Mouse (Mus musculus) liver, embryonic 12.5 days (tissue): ENCODE data around the gene Gmeb1. TPM values are rescaled to one million over a fixed set of nuclear protein-coding genes. Genes with fewer than 3 reads are reported as not detected.
A peak's percentile ranks its signal among the peaks of the same experiment; 100 is the strongest.

Experiments used
- ATAC-seq: fragments of 200-750 bp; cut with Nextera tagmentation; 2 replicates; pipeline ENCODE4 v1.8.0; 2017; ENCODE audit warnings: moderate number of reproducible peaks, mild to moderate bottlenecking, moderate library complexity
- H3K27ac ChIP-seq: fragments of 300-500 bp; sonication (generic); 2 replicates; pipeline ENCODE4 v1.5.1; 2016; ENCODE audit warnings: mild to moderate bottlenecking
- H3K27me3 ChIP-seq: fragments of 300-500 bp; sonication (generic); replicated peaks from 2 replicates; pipeline ENCODE4 v1.6.1; 2016; ENCODE audit warnings: mild to moderate bottlenecking, moderate library complexity
- H3K36me3 ChIP-seq: fragments of 300-500 bp; sonication (generic); 2 replicates; pipeline ENCODE4 v1.6.1; 2016; ENCODE audit warnings: mild to moderate bottlenecking, moderate library complexity
- H3K4me1 ChIP-seq: fragments of 300-500 bp; sonication (generic); 2 replicates; pipeline ENCODE4 v1.6.1; 2016
- H3K4me2 ChIP-seq: fragments of 300-500 bp; sonication (generic); 2 replicates; pipeline ENCODE4 v1.6.1; 2016; ENCODE audit warnings: mild to moderate bottlenecking, moderate library complexity
- H3K4me3 ChIP-seq: fragments of 300-500 bp; sonication (generic); 2 replicates; pipeline ENCODE4 v1.5.1; 2016; ENCODE audit warnings: mild to moderate bottlenecking, moderate library complexity
- H3K9ac ChIP-seq: fragments of 300-500 bp; sonication (generic); 2 replicates; pipeline ENCODE4 v1.6.1; 2016; ENCODE audit warnings: mild to moderate bottlenecking, moderate library complexity
- H3K9me3 ChIP-seq: fragments of 300-500 bp; sonication (generic); replicated peaks from 2 replicates; pipeline ENCODE4 v1.6.1; 2016; ENCODE audit warnings: mild to moderate bottlenecking, moderate library complexity
- WGBS: fragments of 180-500 bp; shearing (Covaris S2); methylation state at CpG from one replicate; pipeline ENCODE4 v1.1.7; 2016; ENCODE audit not compliant: insufficient replicate concordance; 5-methylcytosine and 5-hydroxymethylcytosine counted together
- microRNA-seq: library from miRNA; unstranded; fragments of <30 nt; microRNA quantifications from one replicate; pipeline ENCODE4, GENCODE M21; 2017
- polyA plus RNA-seq: library from polyadenylated mRNA; unstranded; fragments of >200 nt; fragmentation: Nextera tagmentation; extraction: Ambion mirVana; gene quantifications from 2 replicates; pipeline ENCODE4 v1.2.1, GENCODE M21; 2016

Gmeb1 gene
- polyA plus RNA-seq, 1 experiment from 2014 or later, result 19.5 TPM

GRCm38 (mm10) chr4:132181721-132182658, 79.4 kb downstream of the Gmeb1 start:
- no peak overlapping the region for H3K9ac ChIP-seq
- H3K4me3 ChIP-seq, result no peak overlapping the region
- WGBS, result 69% methylated on average over 22 of the region's 22 CpGs
- no peak overlapping the region for H3K4me2 ChIP-seq
- no peaks in the 10 kb centered on the region for H3K9me3 ChIP-seq
- H3K27ac ChIP-seq, result no peak overlapping the region
- H3K27me3 ChIP-seq, result no peaks in the 10 kb centered on the region
- peaks cover 54% of the 10 kb centered on the region for H3K36me3 ChIP-seq
- no peak for ATAC-seq
- no peaks in the 10 kb centered on the region for H3K4me1 ChIP-seq

GRCm38 (mm10) chr4:132180710-132181109, 80.7 kb downstream of the Gmeb1 start:
- H3K9ac ChIP-seq, result no peak overlapping the region
- ATAC-seq, result no peak
- 74% methylated on average over 9 of the region's 9 CpGs for WGBS
- peaks cover 43% of the 10 kb centered on the region for H3K36me3 ChIP-seq
- no peak overlapping the region for H3K27ac ChIP-seq
- no peaks in the 10 kb centered on the region for H3K9me3 ChIP-seq
- H3K27me3 ChIP-seq, result no peaks in the 10 kb centered on the region
- H3K4me1 ChIP-seq, result no peaks in the 10 kb centered on the region
- no peak overlapping the region for H3K4me3 ChIP-seq
- H3K4me2 ChIP-seq, result no peak overlapping the region

- no peak overlapping the region for H3K4me2 ChIP-seq
- WGBS, result 8% methylated on average over 10 of the region's 10 CpGs
- no peaks in the 10 kb centered on the region for H3K4me1 ChIP-seq
- H3K9ac ChIP-seq, result no peak overlapping the region
- H3K4me3 ChIP-seq, result no peak overlapping the region
- peaks cover 5% of the 10 kb centered on the region for H3K27me3 ChIP-seq
- no peaks in the 10 kb centered on the region for H3K9me3 ChIP-seq
- H3K36me3 ChIP-seq, result peaks cover 25% of the 10 kb centered on the region
- no peak overlapping the region for H3K27ac ChIP-seq
- peak; percentile 65 for ATAC-seq
Observed at GRCm38 (mm10) chr4:132178630-132179059, 82.8 kb downstream of the Gmeb1 start.

- Histone ChIP-seq H3K9me3 (no peaks in the 10 kb centered on the region), H3K9ac (no peak overlapping the region), H3K36me3 (peaks cover 6% of the 10 kb centered on the region), H3K4me1 (no peaks in the 10 kb centered on the region), H3K4me2 (no peak overlapping the region), H3K4me3 (no peak overlapping the region), H3K27ac (no peak overlapping the region), H3K27me3 (peaks cover 17% of the 10 kb centered on the region)
- 53% methylated on average over 10 of the region's 10 CpGs for WGBS
- no peak for ATAC-seq
Observed at GRCm38 (mm10) chr4:132176474-132176873, 84.9 kb downstream of the Gmeb1 start.

Small RNA genes within 50 kb of the gene (microRNA-seq; reads per million reads assigned to microRNA genes)
- gene Gm22033, result not detected

Other genes starting within 250 kb of the Gmeb1 start
- gene Gm10300, start 186.9 kb downstream of the Gmeb1 start, polyA plus RNA-seq, result 0.42 and 0.45 TPM in 2 replicates
- 177 and 187 TPM in 2 replicates for gene Epb41, start 186.3 kb downstream of the Gmeb1 start, polyA plus RNA-seq
- 0.24 and 0.39 TPM in 2 replicates for gene Oprd1, start 117.1 kb downstream of the Gmeb1 start, polyA plus RNA-seq
- gene Ythdf2, start 49.3 kb downstream of the Gmeb1 start, polyA plus RNA-seq, result 53.1 TPM in 2 replicates
- gene Taf12, start 12.8 kb upstream of the Gmeb1 start, polyA plus RNA-seq, result 61.7 and 61.8 TPM in 2 replicates
- gene Rab42, start 41.8 kb upstream of the Gmeb1 start, polyA plus RNA-seq, result 0.61 and 1.0 TPM in 2 replicates
- gene Trnau1ap, start 67.9 kb upstream of the Gmeb1 start, polyA plus RNA-seq, result 48.2 and 50.8 TPM in 2 replicates
- gene Rcc1, start 92.0 kb upstream of the Gmeb1 start, polyA plus RNA-seq, result 91.9 and 102 TPM in 2 replicates
- 14.4 and 14.5 TPM in 2 replicates for gene Phactr4, start 160.9 kb upstream of the Gmeb1 start, polyA plus RNA-seq
- gene Med18, start 202.3 kb upstream of the Gmeb1 start, polyA plus RNA-seq, result 19.4 and 21.2 TPM in 2 replicates
- 9.3 and 10.6 TPM in 2 replicates for gene Sesn2, start 248.9 kb upstream of the Gmeb1 start, polyA plus RNA-seq